Mouse (Mus musculus): ENCODE measurements around the gene Naaa. TPM values are rescaled to one million over a fixed set of nuclear protein-coding genes. Genes with fewer than 3 reads are reported as not detected.

Gene Naaa
- 10 to 100 TPM in 7 of 26 experiments, 1 to 10 TPM in 19; 1.8 to 17.2 (median 5.8) TPM for total RNA-seq (2018; cell fraction: chromatin; rRNA removed)
- total RNA-seq (2018; cell fraction: cytosol; rRNA removed) = 10 to 100 TPM in 25 of 26 experiments, 1 to 10 TPM in 1; 9.1 to 25.4 (median 15.8) TPM
- total RNA-seq (2018; cell fraction: nucleus; rRNA removed) = 10 to 100 TPM; 10.0 to 36.4 (median 18.0) TPM
- 7.7 to 41.0 TPM (median 19.5 TPM) in 3 replicates for polyA plus RNA-seq (2018)

DNA sequence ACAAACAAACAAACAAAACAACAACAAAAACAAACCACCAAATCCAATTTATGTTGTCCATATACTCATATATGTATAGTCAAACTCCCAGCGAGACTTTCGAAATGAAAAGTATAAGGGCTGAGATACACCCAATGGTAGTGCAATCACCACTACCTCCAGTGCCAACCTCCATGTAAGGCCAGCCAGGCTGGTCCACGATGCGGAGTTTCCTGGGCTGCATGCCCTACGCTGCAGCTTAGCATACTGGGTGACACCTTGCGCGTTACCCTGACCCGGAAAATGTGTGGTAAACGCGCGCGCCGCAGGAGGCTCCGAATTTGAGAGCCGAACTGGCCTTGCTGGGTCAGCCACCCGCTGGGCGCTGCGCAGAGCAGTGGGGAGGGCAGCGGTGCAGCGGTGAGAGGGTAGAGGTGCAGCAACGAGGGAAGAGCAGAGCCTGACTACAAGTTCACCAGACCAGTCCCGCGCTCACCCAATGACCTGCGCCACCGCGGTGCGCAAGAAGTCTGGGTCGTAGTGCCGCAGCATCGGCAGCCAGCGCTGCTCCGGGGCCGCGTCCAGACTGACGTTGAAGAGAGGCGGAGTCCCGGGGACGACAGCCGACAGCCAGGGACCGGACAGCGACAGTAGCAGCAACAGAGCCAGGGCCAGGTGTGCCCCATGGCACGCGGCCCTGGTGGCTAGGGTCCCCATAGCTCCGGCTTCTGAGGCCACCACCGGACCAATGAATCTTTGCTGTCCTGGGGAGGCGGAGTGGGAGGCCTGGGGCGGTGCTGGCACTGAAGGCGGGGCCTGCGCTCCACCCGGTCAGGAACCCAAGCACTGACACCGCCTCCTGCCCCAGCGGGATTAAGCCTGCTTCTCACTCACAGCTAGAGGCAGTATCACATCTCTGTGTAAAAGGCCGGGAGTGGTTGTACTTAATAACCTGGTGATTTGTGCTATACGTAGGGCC, at the start of gene Naaa:
Naaa (minus strand) TSS at position 734 of the 958 bp plus-strand sequence.
- Histone ChIP-seq H3K79me2 (ENCODE audit: inconsistent target) (no peaks in the 10 kb centered on the region), H3K27ac (peak within 1 kb of the TSS; percentile 62), H3K36me3 (ENCODE audit: inconsistent target) (no peaks in the 10 kb centered on the region), H3K4me3 (ENCODE audit: inconsistent target) (peak within 1 kb of the TSS; percentile 38)
- 2% methylated on average over 54 of the region's 54 CpGs for WGBS (ENCODE audit: missing documents)

DNA sequence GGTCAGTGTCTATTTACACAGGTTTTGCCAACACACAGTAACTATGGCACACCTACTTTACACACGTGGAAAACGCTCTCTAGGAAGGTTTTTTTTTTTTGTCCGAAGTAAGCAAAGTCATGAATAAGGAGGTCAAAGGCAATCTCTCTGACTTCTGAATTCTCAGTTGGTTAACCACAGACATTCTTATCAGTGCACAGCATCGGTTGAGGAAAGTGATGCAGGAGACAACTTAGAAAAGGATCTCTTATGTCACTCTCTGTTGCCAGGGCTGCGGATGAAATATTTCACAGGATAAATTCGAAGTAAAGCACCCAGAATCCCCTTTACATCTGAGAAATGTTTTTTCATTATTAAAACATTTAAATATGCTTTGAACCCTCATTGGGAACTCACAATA, 49.4 kb upstream of the Naaa start:
- 12% methylated on average over 6 of the region's 6 CpGs for WGBS (ENCODE audit: missing documents)
- Histone ChIP-seq H3K27ac (no peak overlapping the region), H3K36me3 (ENCODE audit: inconsistent target) (no peaks in the 10 kb centered on the region), H3K79me2 (ENCODE audit: inconsistent target) (no peaks in the 10 kb centered on the region), H3K4me3 (ENCODE audit: inconsistent target) (no peak overlapping the region)

DNA sequence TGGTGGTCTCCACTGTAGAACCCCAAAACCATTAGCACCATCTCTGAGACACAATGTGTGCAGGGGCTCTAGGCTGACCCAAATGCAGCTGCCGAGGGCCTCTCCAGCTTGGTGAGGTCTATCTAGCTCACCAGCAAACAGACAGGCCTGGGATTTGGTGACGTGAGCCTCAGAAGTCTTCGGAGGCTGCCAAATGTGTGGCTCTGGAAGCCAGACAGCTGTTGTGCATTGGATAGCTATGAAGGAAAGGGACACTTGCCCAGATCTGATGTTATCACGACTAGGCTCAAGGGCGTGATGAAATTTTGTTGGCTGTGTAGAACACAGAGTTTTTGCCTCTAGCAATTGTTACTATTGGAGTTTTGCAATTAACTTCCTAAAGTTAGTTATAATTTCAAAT, 45.3 kb upstream of the Naaa start:
- Histone ChIP-seq H3K27ac (no peak overlapping the region), H3K79me2 (ENCODE audit: inconsistent target) (no peaks in the 10 kb centered on the region), H3K4me3 (ENCODE audit: inconsistent target) (no peak overlapping the region), H3K36me3 (ENCODE audit: inconsistent target) (no peaks in the 10 kb centered on the region)
- WGBS (ENCODE audit: missing documents) = 78% methylated on average over 4 of the region's 5 CpGs

DNA sequence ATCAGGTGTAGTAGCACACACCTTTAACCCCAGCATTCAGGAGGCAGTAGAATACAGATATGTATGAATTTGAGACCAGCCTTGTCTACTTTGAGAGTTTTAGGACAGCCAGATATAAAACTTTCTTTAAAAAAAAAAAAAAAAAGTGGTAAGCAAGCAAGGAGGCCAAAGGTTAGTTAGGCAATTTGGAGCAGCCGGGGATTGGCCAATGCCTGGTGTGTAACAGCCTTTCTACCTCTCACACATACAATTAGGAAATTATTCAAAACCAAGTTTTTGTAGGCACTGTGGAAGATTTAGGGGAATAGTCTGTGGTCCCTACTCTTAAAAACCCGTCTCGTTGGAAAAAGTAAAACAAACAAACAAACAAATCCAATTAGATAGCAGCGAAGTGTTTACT, 44.6 kb upstream of the Naaa start:
- Histone ChIP-seq H3K4me3 (ENCODE audit: inconsistent target) (no peak overlapping the region), H3K27ac (no peak overlapping the region), H3K36me3 (ENCODE audit: inconsistent target) (no peaks in the 10 kb centered on the region), H3K79me2 (ENCODE audit: inconsistent target) (no peaks in the 10 kb centered on the region)
- WGBS (ENCODE audit: missing documents) = 85% methylated on average over 4 of the region's 4 CpGs

DNA sequence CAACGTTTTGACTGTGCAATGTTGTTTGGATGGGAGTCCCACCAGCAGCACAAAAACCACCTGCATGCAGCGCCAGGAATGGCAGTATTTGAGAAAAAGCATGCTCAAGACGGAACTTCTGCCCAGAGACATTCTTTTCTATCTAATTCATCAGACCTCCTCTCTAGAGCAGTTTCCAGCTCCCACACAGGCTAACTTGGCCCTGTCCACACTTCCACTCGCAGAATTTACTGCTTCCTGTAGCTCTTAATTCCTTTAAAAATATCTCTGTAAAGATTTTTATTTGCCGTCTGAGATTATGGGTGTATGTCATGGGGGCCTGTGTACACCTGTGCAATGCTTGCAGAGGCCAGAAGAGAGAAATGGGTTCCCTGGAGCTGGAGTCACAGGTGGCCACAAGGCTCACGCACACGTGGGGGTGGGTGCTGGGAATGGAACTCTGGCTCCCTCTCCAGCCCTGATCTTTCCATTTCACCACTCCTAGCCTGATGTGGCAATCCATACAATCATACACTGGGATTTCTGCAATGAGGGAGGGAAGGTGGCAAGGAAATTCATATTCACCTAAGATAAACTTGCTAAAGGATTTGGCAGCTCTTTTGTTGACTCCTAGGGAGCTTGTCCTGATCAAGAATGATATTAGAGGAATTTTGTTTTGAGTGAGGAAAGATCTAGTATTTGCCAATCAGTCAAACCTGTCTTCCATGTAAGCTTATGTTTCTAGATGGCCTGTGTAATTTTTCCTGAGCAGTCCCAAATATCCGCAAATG, 43.8 kb upstream of the Naaa start:
- Histone ChIP-seq H3K36me3 (ENCODE audit: inconsistent target) (no peaks in the 10 kb centered on the region), H3K79me2 (ENCODE audit: inconsistent target) (no peaks in the 10 kb centered on the region), H3K27ac (no peak overlapping the region), H3K4me3 (ENCODE audit: inconsistent target) (no peak overlapping the region)
- 72% methylated on average over 8 of the region's 8 CpGs for WGBS (ENCODE audit: missing documents)

DNA sequence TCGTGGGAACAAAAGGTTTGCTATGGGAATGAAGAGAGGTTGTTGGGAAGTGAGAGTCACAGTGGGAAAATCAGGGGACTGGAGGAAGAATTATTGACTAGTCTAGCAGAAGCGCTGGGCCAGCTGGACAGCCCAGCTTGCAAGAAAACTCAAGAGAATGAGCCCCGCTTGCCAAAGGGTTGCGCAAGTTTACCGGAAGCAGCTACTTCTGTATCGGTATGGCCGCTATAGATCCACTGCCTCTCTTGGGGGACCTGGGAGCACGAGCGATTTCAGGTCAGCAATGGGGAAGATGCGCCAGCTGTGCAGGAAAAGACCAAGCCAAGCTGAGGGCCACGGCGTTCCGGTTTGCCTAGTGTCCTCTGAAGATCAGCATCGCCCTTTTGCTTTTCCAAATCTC, 40.6 kb upstream of the Naaa start:
- H3K4me3 ChIP-seq (ENCODE audit: inconsistent target) = no peak overlapping the region
- H3K36me3 ChIP-seq (ENCODE audit: inconsistent target) = no peaks in the 10 kb centered on the region
- 44% methylated on average over 14 of the region's 14 CpGs for WGBS (ENCODE audit: missing documents)
- H3K79me2 ChIP-seq (ENCODE audit: inconsistent target) = no peaks in the 10 kb centered on the region
- no peak overlapping the region for H3K27ac ChIP-seq

DNA sequence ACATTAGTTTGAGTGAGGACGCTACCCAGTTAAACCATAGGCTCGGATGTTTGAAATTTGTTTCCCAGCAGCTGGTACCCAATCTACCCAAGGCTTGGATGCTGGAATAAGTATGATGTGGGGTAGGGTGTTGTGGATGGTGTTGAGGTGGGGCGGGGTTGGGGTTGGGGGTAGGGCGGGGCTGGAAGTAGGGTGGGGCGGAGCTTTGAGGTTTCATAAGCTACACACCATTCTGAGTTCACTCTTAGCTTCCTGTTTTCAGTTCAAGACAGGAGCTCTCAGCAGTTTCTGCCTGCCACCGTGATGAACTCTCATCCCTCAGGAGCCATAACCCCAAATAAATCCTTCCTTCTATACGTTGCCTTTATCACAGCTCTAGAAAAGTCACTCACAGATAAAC, 40.1 kb upstream of the Naaa start:
- Histone ChIP-seq H3K79me2 (ENCODE audit: inconsistent target) (no peaks in the 10 kb centered on the region), H3K36me3 (ENCODE audit: inconsistent target) (no peaks in the 10 kb centered on the region), H3K27ac (no peak overlapping the region), H3K4me3 (ENCODE audit: inconsistent target) (no peak overlapping the region)
- 51% methylated on average over 7 of the region's 7 CpGs for WGBS (ENCODE audit: missing documents)

DNA sequence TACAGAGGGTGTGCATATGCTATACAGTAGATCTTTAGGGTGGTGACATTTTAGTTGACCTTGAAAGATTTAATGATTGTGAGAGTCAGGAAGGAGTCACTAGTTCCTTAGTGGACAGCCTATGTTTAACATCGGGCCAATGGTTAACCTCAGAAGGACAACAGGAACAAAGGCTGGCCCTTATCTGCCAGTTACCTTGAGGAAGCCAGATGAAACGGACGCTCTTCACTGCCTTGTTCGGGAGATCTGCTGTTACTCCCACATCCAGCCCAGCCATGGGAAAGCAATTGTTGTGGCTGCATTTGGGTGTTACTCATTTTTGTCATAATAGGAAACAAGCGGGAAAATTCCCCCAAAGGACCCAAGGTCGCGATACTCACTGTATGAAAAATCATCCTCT, 35.8 kb upstream of the Naaa start:
- Histone ChIP-seq H3K4me3 (ENCODE audit: inconsistent target) (no peak overlapping the region), H3K79me2 (ENCODE audit: inconsistent target) (peaks cover 10% of the 10 kb centered on the region), H3K27ac (no peak overlapping the region), H3K36me3 (ENCODE audit: inconsistent target) (no peaks in the 10 kb centered on the region)
- 59% methylated on average over 7 of the region's 7 CpGs for WGBS (ENCODE audit: missing documents)

DNA sequence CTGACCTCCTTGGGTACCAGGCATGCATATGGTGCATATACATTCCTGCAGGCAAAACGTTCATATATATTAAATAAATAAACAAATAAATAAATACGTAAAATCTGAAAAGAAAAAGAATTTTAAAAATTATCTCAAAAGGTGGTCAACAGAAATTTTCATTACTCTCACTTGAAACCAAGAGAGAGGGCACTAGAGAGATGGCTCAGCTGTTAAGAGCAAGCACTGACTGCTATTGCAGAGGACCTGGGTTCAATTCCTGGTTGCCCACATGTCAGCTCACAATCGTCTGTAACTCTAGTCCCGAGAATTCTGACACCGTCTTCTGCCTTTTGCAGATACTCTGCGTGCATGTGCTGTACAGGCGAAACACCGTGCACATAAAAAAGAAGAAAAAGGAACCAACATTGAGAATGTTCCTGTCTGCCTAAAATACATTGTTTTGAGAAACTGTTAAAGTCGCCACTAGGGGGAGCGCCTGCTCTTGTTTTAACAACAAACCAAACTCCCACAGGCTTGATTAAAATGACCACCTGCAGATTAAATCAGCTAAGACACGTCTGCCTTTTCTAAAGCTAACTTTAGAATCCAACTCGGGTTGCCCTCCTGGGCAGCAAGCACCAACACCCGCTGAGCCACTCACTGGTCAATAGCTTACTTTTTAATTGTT, 34.2 kb upstream of the Naaa start:
- H3K79me2 ChIP-seq (ENCODE audit: inconsistent target) = peaks cover 26% of the 10 kb centered on the region
- H3K4me3 ChIP-seq (ENCODE audit: inconsistent target) = no peak overlapping the region
- 16% methylated on average over 13 of the region's 13 CpGs for WGBS (ENCODE audit: missing documents)
- H3K27ac ChIP-seq = no peak overlapping the region
- H3K36me3 ChIP-seq (ENCODE audit: inconsistent target) = no peaks in the 10 kb centered on the region

DNA sequence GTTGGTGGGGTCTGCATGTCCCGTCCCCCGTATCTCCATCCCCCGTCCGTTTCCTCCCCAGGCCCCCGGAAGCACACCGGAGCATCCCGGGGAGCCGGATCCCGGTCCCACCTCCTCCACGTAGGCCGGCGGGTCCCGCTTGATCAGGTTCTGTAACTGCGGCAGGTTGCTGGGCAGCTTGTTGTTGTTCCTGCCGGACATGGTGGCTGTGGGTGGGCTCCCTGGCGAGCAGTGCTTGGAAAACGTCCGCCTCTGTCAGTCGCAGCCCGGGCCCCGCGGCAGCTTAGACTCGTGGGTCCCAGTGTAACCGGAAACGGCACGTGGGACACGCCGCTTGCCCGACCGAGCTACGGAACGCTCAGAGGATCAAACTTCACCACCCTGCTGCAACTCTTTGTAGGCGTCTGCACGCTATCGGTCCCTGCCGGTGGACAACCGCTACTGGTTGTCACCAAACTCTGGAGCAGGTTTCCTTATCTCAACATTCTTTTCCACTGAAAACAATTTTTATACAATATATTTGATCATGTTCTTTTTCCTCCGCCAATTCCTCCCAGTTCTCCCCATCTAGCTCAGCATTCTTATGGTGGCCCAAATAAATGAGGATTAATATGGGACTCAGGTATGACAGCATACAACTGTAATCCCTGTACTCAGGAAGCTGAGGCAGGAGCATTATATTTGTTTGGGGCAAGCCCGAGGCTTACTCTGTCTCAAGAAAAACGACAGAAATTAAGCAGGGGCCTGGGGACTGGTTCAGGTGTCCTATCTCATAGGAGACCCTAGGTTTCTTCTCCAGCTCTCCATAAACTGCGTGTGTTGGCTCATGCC, 31.9 kb upstream of the Naaa start, which contains the start of gene Sdad1:
Sdad1 (minus strand) TSS at position 799 of the 831 bp plus-strand sequence.
- Histone ChIP-seq H3K36me3 (ENCODE audit: inconsistent target) (peaks cover 8% of the 10 kb centered on the region; the same call in 1 of the 2 replicates), H3K27ac (peak within 1 kb of the TSS; percentile 10; the same call in 1 of the 2 replicates), H3K4me3 (ENCODE audit: inconsistent target) (peak within 1 kb of the TSS; percentile 77), H3K79me2 (ENCODE audit: inconsistent target) (peaks cover 36% of the 10 kb centered on the region)
- WGBS (ENCODE audit: missing documents) = 4% methylated on average over 38 of the region's 41 CpGs

DNA sequence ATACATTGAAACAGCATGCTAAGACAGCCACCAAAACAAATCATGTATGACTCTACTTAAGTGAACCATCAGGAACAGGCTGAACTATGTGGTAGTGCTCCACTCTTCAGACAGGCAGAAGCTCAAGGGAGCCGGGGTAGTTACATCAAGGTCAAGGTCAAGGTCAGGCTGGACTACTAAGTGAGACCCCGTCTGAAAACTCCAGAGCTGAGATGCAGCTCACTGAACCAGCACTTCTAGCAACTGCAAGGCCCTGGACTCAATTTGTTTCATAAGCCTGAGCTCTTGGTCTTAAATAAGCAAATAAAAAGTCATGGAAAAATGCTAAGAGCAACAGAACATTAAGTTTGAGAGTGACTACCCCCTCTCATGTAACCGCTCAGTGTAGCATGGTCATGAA, 26.3 kb upstream of the Naaa start:
- peaks cover 64% of the 10 kb centered on the region for H3K36me3 ChIP-seq (ENCODE audit: inconsistent target)

DNA sequence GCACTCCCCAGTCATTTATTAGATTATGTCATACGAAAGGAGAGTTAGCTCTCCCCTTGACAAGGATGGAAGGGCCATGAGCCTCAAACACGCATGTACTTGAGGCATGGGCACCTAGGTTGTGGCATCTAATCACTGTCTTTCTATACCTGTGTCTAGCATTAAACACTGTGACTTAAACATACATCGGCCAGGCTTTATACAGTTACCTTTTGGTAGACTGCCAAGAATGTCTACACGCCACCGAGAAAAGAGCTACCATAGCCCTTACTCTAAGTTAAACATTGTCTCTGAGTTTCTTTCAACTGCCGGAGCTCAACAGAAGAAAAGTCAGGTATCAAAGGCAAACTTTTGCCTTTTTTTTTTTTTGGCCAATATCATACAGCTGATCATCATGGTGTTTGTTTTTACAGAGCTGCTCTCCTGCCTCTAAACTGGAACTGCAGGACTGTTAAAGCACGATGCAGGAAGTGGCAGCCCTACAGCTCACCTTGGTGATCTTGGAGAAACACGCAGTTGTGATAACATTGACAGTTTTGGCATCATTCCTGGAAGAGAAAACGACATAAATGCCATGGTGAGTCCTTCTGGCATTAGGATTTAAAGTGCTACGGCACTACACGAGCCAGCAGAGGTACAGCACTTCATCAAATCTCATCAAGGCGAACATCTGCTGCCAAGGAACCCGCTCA, 24.3 kb upstream of the Naaa start:
- 94% methylated on average over 13 of the region's 13 CpGs for WGBS (ENCODE audit: missing documents)
- Histone ChIP-seq H3K27ac (no peak overlapping the region), H3K4me3 (ENCODE audit: inconsistent target) (no peak overlapping the region), H3K79me2 (ENCODE audit: inconsistent target) (peaks cover 11% of the 10 kb centered on the region; the same call in 1 of the 2 replicates), H3K36me3 (ENCODE audit: inconsistent target) (peaks cover 74% of the 10 kb centered on the region)

More for the DNA sequence above, 26.3 kb upstream of the Naaa start:
- Histone ChIP-seq H3K27ac (no peak overlapping the region), H3K4me3 (ENCODE audit: inconsistent target) (no peak overlapping the region), H3K79me2 (ENCODE audit: inconsistent target) (peaks cover 31% of the 10 kb centered on the region)
- WGBS (ENCODE audit: missing documents) = 100% methylated on average over 3 of the region's 3 CpGs

DNA sequence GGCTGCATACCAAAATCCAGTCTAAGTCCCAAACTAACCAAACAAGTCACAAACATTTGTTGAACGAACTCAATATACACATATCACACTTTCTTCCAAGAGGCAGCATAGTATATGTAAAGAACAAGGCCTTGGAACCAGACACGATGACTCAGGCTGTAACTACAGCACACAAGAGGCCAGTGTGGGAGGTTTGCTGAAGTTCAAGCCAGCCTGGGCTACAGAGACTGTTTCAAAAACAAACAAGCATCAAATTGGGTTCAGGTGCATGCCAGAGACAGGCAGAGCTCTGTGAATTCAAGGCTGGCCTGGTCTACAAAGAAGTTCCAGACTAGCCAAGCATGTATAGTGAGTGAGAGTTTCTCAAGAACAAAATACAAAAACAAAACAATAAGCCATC, 16.6 kb upstream of the Naaa start:
- H3K4me3 ChIP-seq (ENCODE audit: inconsistent target) = no peak overlapping the region
- peaks cover 59% of the 10 kb centered on the region for H3K36me3 ChIP-seq (ENCODE audit: inconsistent target)
- 100% methylated on average over 2 of the region's 2 CpGs for WGBS (ENCODE audit: missing documents)
- no peak overlapping the region for H3K27ac ChIP-seq
- no peaks in the 10 kb centered on the region for H3K79me2 ChIP-seq (ENCODE audit: inconsistent target)

Data from macrophage (primary cell).